Mouse (Mus musculus) intestine, postnatal 0 days (tissue): ENCODE results near the gene B230118H07Rik. TPM values are rescaled to one million over a fixed set of nuclear protein-coding genes. Genes with fewer than 3 reads are reported as not detected.

ENCODE experiments used
- ATAC-seq: fragments of 200-750 bp; cut with Nextera tagmentation; 2 replicates; pipeline ENCODE4 v1.8.0; 2017; ENCODE audit warnings: mild to moderate bottlenecking, moderate TSS enrichment, moderate library complexity
- H3K27ac ChIP-seq: fragments of 300-500 bp; sonication (generic); 2 replicates; pipeline ENCODE4 v1.5.1; 2014; ENCODE audit warnings: mild to moderate bottlenecking, low read depth, low read length, moderate library complexity
- H3K27me3 ChIP-seq: fragments of 300-500 bp; sonication (generic); replicated peaks from 2 replicates; pipeline ENCODE4 v1.6.1; 2014; ENCODE audit warnings: low read length, mixed read lengths; ENCODE audit not compliant: control insufficient read depth, insufficient read depth
- H3K36me3 ChIP-seq: fragments of 300-500 bp; sonication (generic); 2 replicates; pipeline ENCODE4 v1.6.1; 2014; ENCODE audit warnings: mild to moderate bottlenecking, moderate library complexity; ENCODE audit not compliant: control insufficient read depth, insufficient read depth
- H3K4me1 ChIP-seq: fragments of 300-500 bp; sonication (generic); replicated peaks from 2 replicates; pipeline ENCODE4 v1.6.1; 2014; ENCODE audit warnings: antibody characterized with exemption, low read length, mixed read lengths; ENCODE audit not compliant: control insufficient read depth, insufficient read depth
- H3K4me2 ChIP-seq: fragments of 300-500 bp; sonication (generic); replicated peaks from 2 replicates; pipeline ENCODE4 v1.6.1; 2014; ENCODE audit warnings: low read depth, mild to moderate bottlenecking, moderate library complexity
- H3K4me3 ChIP-seq: fragments of 300-500 bp; sonication (generic); 2 replicates; pipeline ENCODE4 v1.5.1; 2014; ENCODE audit warnings: low read depth, low read length
- H3K9ac ChIP-seq: fragments of 300-500 bp; sonication (generic); 2 replicates; pipeline ENCODE4 v1.6.1; 2014; ENCODE audit warnings: mild to moderate bottlenecking, low read depth, low read length
- H3K9me3 ChIP-seq: fragments of 300-500 bp; sonication (generic); 2 replicates; pipeline ENCODE4 v1.6.1; 2016; ENCODE audit warnings: mixed run types; ENCODE audit not compliant: control insufficient read depth
- CTCF ChIP-seq: sonication (generic); IDR thresholded peaks from 2 replicates; pipeline ENCODE4 v1.5.1; 2016; ENCODE audit warnings: low read depth, mild to moderate bottlenecking, control low read depth, antibody characterized with exemption, moderate library complexity
- WGBS: fragments of 180-500 bp; shearing (Covaris S2); extraction: QIAGEN DNeasy Blood & Tissue Kit; methylation state at CpG from one replicate; pipeline ENCODE4 v1.1.7; 2014; 5-methylcytosine and 5-hydroxymethylcytosine counted together
- polyA plus RNA-seq: library from polyadenylated mRNA; unstranded; fragments of >200 nt; fragmentation: Nextera tagmentation; extraction: Ambion mirVana; gene quantifications from 2 replicates; pipeline ENCODE4 v1.2.1, GENCODE M21; 2015

The B230118H07Rik gene
- polyA plus RNA-seq, 1 experiment from 2014 or later: 33.6 TPM

- Histone ChIP-seq H3K9ac (no peak overlapping the region), H3K4me1 (no peaks in the 10 kb centered on the region), H3K9me3 (no peaks in the 10 kb centered on the region), H3K27ac (no peak overlapping the region), H3K27me3 (no peaks in the 10 kb centered on the region), H3K4me3 (no peak overlapping the region), H3K36me3 (no peaks in the 10 kb centered on the region), H3K4me2 (no peak overlapping the region)
- 84% methylated on average over 1 of the region's 1 CpGs for WGBS
- ATAC-seq: no peak
- no peak for TF ChIP-seq CTCF
Observed at GRCm38 (mm10) chr2:101580428-101580827, 68.9 kb downstream of the B230118H07Rik start.

- no peak overlapping the region for H3K27ac ChIP-seq
- no peaks in the 10 kb centered on the region for H3K36me3 ChIP-seq
- 86% methylated on average over 2 of the region's 2 CpGs for WGBS
- no peak overlapping the region for H3K9ac ChIP-seq
- no peak overlapping the region for H3K4me3 ChIP-seq
- H3K4me2 ChIP-seq: no peak overlapping the region
- H3K27me3 ChIP-seq: no peaks in the 10 kb centered on the region
- no peak for TF ChIP-seq CTCF
- no peaks in the 10 kb centered on the region for H3K4me1 ChIP-seq
- no peaks in the 10 kb centered on the region for H3K9me3 ChIP-seq
- ATAC-seq: no peak
Observed at GRCm38 (mm10) chr2:101580027-101580426, 69.3 kb downstream of the B230118H07Rik start.

- H3K4me1 ChIP-seq: no peaks in the 10 kb centered on the region
- no peak overlapping the region for H3K4me3 ChIP-seq
- no peaks in the 10 kb centered on the region for H3K9me3 ChIP-seq
- ATAC-seq: no peak
- H3K27ac ChIP-seq: no peak overlapping the region
- no peaks in the 10 kb centered on the region for H3K27me3 ChIP-seq
- no peaks in the 10 kb centered on the region for H3K36me3 ChIP-seq
- no peak for TF ChIP-seq CTCF
- no peak overlapping the region for H3K9ac ChIP-seq
- no peak overlapping the region for H3K4me2 ChIP-seq
- 70% methylated on average over 4 of the region's 4 CpGs for WGBS
Observed at GRCm38 (mm10) chr2:101577243-101577642, 72.1 kb downstream of the B230118H07Rik start.

GRCm38 (mm10) chr2:101569230-101569629 is 80.1 kb downstream of the B230118H07Rik start:
- no peak for ATAC-seq
- Histone ChIP-seq H3K4me1 (0 out of 2 replicates have a peak, but pooled peaks cover 3% of the 10 kb centered on the region), H3K9me3 (no peaks in the 10 kb centered on the region), H3K27me3 (no peaks in the 10 kb centered on the region), H3K36me3 (no peaks in the 10 kb centered on the region), H3K4me3 (no peak overlapping the region), H3K27ac (no peak overlapping the region), H3K4me2 (no peak overlapping the region), H3K9ac (no peak overlapping the region)
- WGBS: 89% methylated on average over 4 of the region's 5 CpGs
- no peak for TF ChIP-seq CTCF

GRCm38 (mm10) chr2:101567490-101567889 is 81.8 kb downstream of the B230118H07Rik start:
- H3K9me3 ChIP-seq: no peaks in the 10 kb centered on the region
- H3K4me3 ChIP-seq: no peak overlapping the region
- H3K4me1 ChIP-seq: 0 out of 2 replicates have a peak, but pooled peaks cover 3% of the 10 kb centered on the region
- no peak overlapping the region for H3K9ac ChIP-seq
- 40% methylated on average over 2 of the region's 2 CpGs for WGBS
- no peak overlapping the region for H3K4me2 ChIP-seq
- ATAC-seq: no peak
- TF ChIP-seq CTCF: no peak
- no peaks in the 10 kb centered on the region for H3K36me3 ChIP-seq
- H3K27me3 ChIP-seq: no peaks in the 10 kb centered on the region
- no peak overlapping the region for H3K27ac ChIP-seq

- no peaks in the 10 kb centered on the region for H3K27me3 ChIP-seq
- TF ChIP-seq CTCF: no peak
- WGBS: 83% methylated on average over 4 of the region's 4 CpGs
- H3K4me3 ChIP-seq: no peak overlapping the region
- H3K36me3 ChIP-seq: 0 out of 2 replicates have a peak, but pooled peaks cover 7% of the 10 kb centered on the region
- no peak for ATAC-seq
- H3K9me3 ChIP-seq: no peaks in the 10 kb centered on the region
- H3K27ac ChIP-seq: no peak overlapping the region
- 0 out of 2 replicates have a peak, but pooled peaks cover 3% of the 10 kb centered on the region for H3K4me1 ChIP-seq
- H3K4me2 ChIP-seq: no peak overlapping the region
- no peak overlapping the region for H3K9ac ChIP-seq
Observed at GRCm38 (mm10) chr2:101563776-101564175, 85.6 kb downstream of the B230118H07Rik start.

GRCm38 (mm10) chr2:101563206-101563605 is 86.1 kb downstream of the B230118H07Rik start:
- H3K4me2 ChIP-seq: no peak overlapping the region
- H3K36me3 ChIP-seq: 0 out of 2 replicates have a peak, but pooled peaks cover 7% of the 10 kb centered on the region
- no peaks in the 10 kb centered on the region for H3K27me3 ChIP-seq
- no peaks in the 10 kb centered on the region for H3K9me3 ChIP-seq
- H3K4me1 ChIP-seq: 0 out of 2 replicates have a peak, but pooled peaks cover 3% of the 10 kb centered on the region
- 81% methylated on average over 6 of the region's 6 CpGs for WGBS
- no peak for TF ChIP-seq CTCF
- no peak overlapping the region for H3K27ac ChIP-seq
- ATAC-seq: no peak
- no peak overlapping the region for H3K9ac ChIP-seq
- no peak overlapping the region for H3K4me3 ChIP-seq
